Mouse (Mus musculus) embryonic fibroblast, embryonic 13.5 days (primary cell): ENCODE results near the gene Rasgrp2.

Experiments
- CTCF ChIP-seq: IDR thresholded peaks from 2 replicates; pipeline ENCODE4 v1.5.1; 2011; ENCODE audit warnings: mild to moderate bottlenecking, control low read depth, low read length, moderate library complexity, borderline replicate concordance; ENCODE audit not compliant: insufficient read depth
- POLR2A ChIP-seq: IDR thresholded peaks from 2 replicates; pipeline ENCODE4 v1.6.1; 2011; ENCODE audit warnings: low read depth, mild to moderate bottlenecking, control low read depth, low read length, moderate library complexity

- TF ChIP-seq POLR2A (no peak), CTCF (peak; percentile 53; the same call in 1 of the 2 replicates)
Measured at GRCm38 (mm10) chr19:6452030-6452494, 52.9 kb downstream of the Rasgrp2 start.
